Mouse (Mus musculus): ENCODE measurements at regions not wholly inside any gene's neighbourhood (a gene's known extent, or its start where the extent isn't known, plus 50 kb on each side); places are given as distances from the start of the nearest gene placed in this dataset.

GRCm38 (mm10) chr7:134436917-134437316 is 51.5 kb upstream of the D7Ertd443e start:
- no peak for DNase-seq

GRCm38 (mm10) chr7:134439281-134439680 is 53.8 kb upstream of the D7Ertd443e start:
- DNase-seq, result no peak

- DNase-seq, result no peak
Measured at GRCm38 (mm10) chr7:134445008-134445806, 59.7 kb upstream of the D7Ertd443e start.

- DNase-seq, result no peak
Measured at GRCm38 (mm10) chr7:134447648-134448202, 62.3 kb upstream of the D7Ertd443e start.

GRCm38 (mm10) chr7:134448831-134449230 is 63.4 kb upstream of the D7Ertd443e start:
- no peak for DNase-seq

GRCm38 (mm10) chr7:134462677-134463076 is 77.2 kb upstream of the D7Ertd443e start:
- no peak for DNase-seq

GRCm38 (mm10) chr7:134463380-134463779 is 77.9 kb upstream of the D7Ertd443e start:
- DNase-seq, result no peak

- no peak for DNase-seq
Measured at GRCm38 (mm10) chr7:134467216-134467615, 81.8 kb upstream of the D7Ertd443e start.

GRCm38 (mm10) chr7:134471286-134471685 is 85.8 kb upstream of the D7Ertd443e start:
- peak; percentile 51 for DNase-seq

- no peak for DNase-seq
Measured at GRCm38 (mm10) chr7:134491326-134491725, 105.9 kb upstream of the D7Ertd443e start.

GRCm38 (mm10) chr7:134497219-134497618 is 111.8 kb upstream of the D7Ertd443e start:
- no peak for DNase-seq

GRCm38 (mm10) chr7:134497870-134498269 is 112.4 kb upstream of the D7Ertd443e start:
- no peak for DNase-seq

GRCm38 (mm10) chr7:134498716-134499115 is 113.3 kb upstream of the D7Ertd443e start:
- no peak for DNase-seq

- no peak for DNase-seq
Measured at GRCm38 (mm10) chr7:134499429-134499828, 114.0 kb upstream of the D7Ertd443e start.

- DNase-seq, result no peak
Measured at GRCm38 (mm10) chr7:134500210-134500609, 114.7 kb upstream of the D7Ertd443e start.

GRCm38 (mm10) chr7:134501079-134501478 is 115.6 kb upstream of the D7Ertd443e start:
- DNase-seq, result no peak

- DNase-seq, result no peak
Measured at GRCm38 (mm10) chr7:134510333-134510928, 125.0 kb upstream of the D7Ertd443e start.

- peak; percentile 11 for DNase-seq
Measured at GRCm38 (mm10) chr7:134519372-134519975, 134.0 kb upstream of the D7Ertd443e start.

- no peak for DNase-seq
Measured at GRCm38 (mm10) chr7:134523897-134524296, 138.4 kb upstream of the D7Ertd443e start.

GRCm38 (mm10) chr7:134525041-134525440 is 139.6 kb upstream of the D7Ertd443e start:
- no peak for DNase-seq

- DNase-seq, result no peak
Measured at GRCm38 (mm10) chr7:134525461-134525860, 140.0 kb upstream of the D7Ertd443e start.

- DNase-seq, result no peak
Measured at GRCm38 (mm10) chr7:134527351-134527750, 141.9 kb upstream of the D7Ertd443e start.

- no peak for DNase-seq
Measured at GRCm38 (mm10) chr7:134528026-134528425, 142.4 kb upstream of the Dock1 start.

GRCm38 (mm10) chr7:134534821-134535220 is 135.6 kb upstream of the Dock1 start:
- no peak for DNase-seq

Measured in thymus, postnatal 4 days (tissue).